Mouse (Mus musculus) heart, adult 2 months (tissue): ENCODE results near the gene Pkib.

Experiments used
- CTCF ChIP-seq: fragments of 200-600 bp; IDR thresholded peaks from 2 replicates; pipeline ENCODE4 v1.8.1; 2022; ENCODE audit warnings: antibody characterized with exemption, mild to moderate bottlenecking, moderate library complexity
- EP300 ChIP-seq: fragments of 200-500 bp; IDR thresholded peaks from 2 replicates; pipeline ENCODE4 v1.6.1; 2011; ENCODE audit warnings: low read depth, low read length, control low read depth; ENCODE audit not compliant: insufficient read depth
- POLR2A ChIP-seq: fragments of 200-500 bp; IDR thresholded peaks from 2 replicates; pipeline ENCODE4 v1.6.1; 2011; ENCODE audit warnings: mild to moderate bottlenecking, low read depth, low read length, control low read depth; ENCODE audit not compliant: insufficient read depth

GRCm38 (mm10) chr10:57722363-57722762 is 90.6 kb downstream of the Pkib start:
- no peak for TF ChIP-seq POLR2A
- TF ChIP-seq CTCF = no peak
- TF ChIP-seq EP300 = no peak
